Mouse (Mus musculus): ENCODE results near the gene Csf1.

GRCm38 (mm10) chr3:107808013-107808750 lies 47.9 kb upstream of the Csf1 start:
- TF ChIP-seq GATA1 (IDR thresholded peaks at IDR 0.05; ENCODE audit: low read length) = no peak
- no peak for TF ChIP-seq TAL1 (IDR thresholded peaks at IDR 0.05; ENCODE audit: low read length)

Data from erythroblast, embryonic 14.5 days (primary cell).